ENCODE assay signal across 8 mouse cellular contexts in genomic region chr10:115314287-115314581, GRCm38 (mm10). TPM values are rescaled to one million over a fixed set of nuclear protein-coding genes. Genes with fewer than 3 reads are reported as not detected.
DNase-seq lines count a peak whose midpoint lies in the region; ATAC-seq and TF ChIP-seq lines count a peak whose summit lies in the region.

No protein-coding gene starts in this region.

- H3K4me1 ChIP-seq in embryonic facial prominence, embryonic 11.5 days (ENCODE audit: control insufficient read depth, insufficient read depth, low read length): no peaks in the 10 kb centered on the region; the same call in 1 of the 2 replicates
- peaks cover 15% of the 10 kb centered on the region for H3K4me1 ChIP-seq in olfactory bulb, adult 2 months (ENCODE audit: control insufficient read depth, insufficient read depth, low read length)

- intact Hi-C loops in left cerebral cortex, adult 2 months (cut with DNase I): loop anchor here (2.0 kb wide), 1 partner anchor 71 kb away; the partner anchor contains the start of genes Thap2 and Zfc3h1

- no peak for TF ChIP-seq POLR2A in olfactory bulb, adult 2 months (IDR thresholded peaks at IDR 0.05; ENCODE audit: insufficient read depth, low read depth, low read length)

- H3K27ac ChIP-seq in left cerebral cortex, adult 2 months: peak overlapping the region; percentile 99
- no peak overlapping the region for H3K27ac ChIP-seq in embryonic facial prominence, embryonic 11.5 days (replicated peaks; ENCODE audit: low read depth, low read length)
- H3K27ac ChIP-seq in olfactory bulb, adult 2 months (ENCODE audit: insufficient read depth, low read depth, low read length): no peak overlapping the region

- no peak for TF ChIP-seq CTCF in left cerebral cortex, adult 2 months (IDR thresholded peaks at IDR 0.05)
- TF ChIP-seq CTCF in olfactory bulb, adult 2 months (IDR thresholded peaks at IDR 0.05; ENCODE audit: insufficient read depth, low read depth, low read length): no peak

- H3K36me3 ChIP-seq in embryonic facial prominence, embryonic 11.5 days (replicated peaks; ENCODE audit: control insufficient read depth, insufficient read depth, low read depth, low read length): no peaks in the 10 kb centered on the region

- peak overlapping the region; percentile 15; the same call in 1 of the 2 replicates for H3K9ac ChIP-seq in embryonic facial prominence, embryonic 11.5 days (replicated peaks; ENCODE audit: low read length)

- H3K27me3 ChIP-seq in embryonic facial prominence, embryonic 11.5 days (ENCODE audit: control insufficient read depth, insufficient read depth, low read length): no peaks in the 10 kb centered on the region

- WGBS in embryonic facial prominence, embryonic 11.5 days: 36% methylated on average over 6 of the region's 6 CpGs
- WGBS in large intestine, adult 2 months: under 1% methylated on average over 6 of the region's 6 CpGs
- WGBS in olfactory bulb, adult 2 months: 3% methylated on average over 6 of the region's 6 CpGs

- no peak for ATAC-seq in embryonic facial prominence, embryonic 11.5 days (replicated peaks; ENCODE audit: insufficient number of reproducible peaks, low FRiP score, low TSS enrichment, low read depth)

- H3K4me3 ChIP-seq in left cerebral cortex, adult 2 months: peak overlapping the region; percentile 75
- peak overlapping the region; percentile 85 for H3K4me3 ChIP-seq in embryonic facial prominence, embryonic 11.5 days (ENCODE audit: low read depth, low read length)
- H3K4me3 ChIP-seq in olfactory bulb, adult 2 months (ENCODE audit: insufficient read depth, low read depth, low read length): peak overlapping the region; percentile 98

- peak overlapping the region; percentile 86 for H3K4me2 ChIP-seq in embryonic facial prominence, embryonic 11.5 days (ENCODE audit: low read depth, low read length)

- no peaks in the 10 kb centered on the region for H3K9me3 ChIP-seq in embryonic facial prominence, embryonic 11.5 days (replicated peaks; ENCODE audit: control insufficient read depth, low read length)

- DNase-seq in left cerebral cortex, adult 2 months (ENCODE audit: extremely low spot score in 1 of 2, low spot score in 2 of 2): no peak
- DNase-seq in left cerebral cortex, adult 8-10 months (ENCODE audit: low spot score in 2 of 2): no peak
- DNase-seq in embryonic facial prominence, embryonic 11.5 days (ENCODE audit: low spot score): no peak
- peak; percentile 51 for DNase-seq in large intestine, adult 2 months (ENCODE audit: low read depth, low spot score)
- no peak for DNase-seq in right cerebral cortex, postnatal 4 days
- no peak for DNase-seq in layer of hippocampus, adult 8-10 months (ENCODE audit: low spot score in 2 of 2)
- DNase-seq in thymus, postnatal 14 days: no peak

RNA-seq across cellular contexts. Expression of gene Rab21, which starts 1.2 kb away (rescaled TPM):
- 10 to 100 TPM; 53.1 to 57.6 TPM for total RNA-seq in left cerebral cortex, adult 2 months (2021)
- 10 to 100 TPM; 51.5 to 59.0 (median 55.1) TPM for total RNA-seq in left cerebral cortex, adult 8-10 months (2022)
- 6.7 and 15.0 TPM in 2 replicates for polyA plus RNA-seq in embryonic facial prominence, embryonic 11.5 days (2014; fragmentation: Nextera tagmentation; extraction: Ambion mirVana)
- 12.0 and 15.7 TPM in 2 replicates for polyA plus RNA-seq in large intestine, adult 2 months (2012; rRNA removed)
- 184 and 283 TPM in 2 replicates for polyA plus RNA-seq in olfactory bulb, adult 2 months (2012; ENCODE audit: insufficient read depth, insufficient read length, low replicate concordance, missing spikeins)
- total RNA-seq in layer of hippocampus, adult 8-10 months (2022): 10 to 100 TPM; 55.2 to 58.6 (median 57.9) TPM

RNA-seq across cellular contexts. Expression of gene Tmem19, which starts 48.1 kb away (rescaled TPM):
- total RNA-seq in left cerebral cortex, adult 2 months (2021): 10 to 100 TPM; 38.3 to 40.2 TPM
- total RNA-seq in left cerebral cortex, adult 8-10 months (2022): 10 to 100 TPM; 29.0 to 57.1 (median 37.9) TPM
- 25.3 and 36.4 TPM in 2 replicates for polyA plus RNA-seq in embryonic facial prominence, embryonic 11.5 days (2014; fragmentation: Nextera tagmentation; extraction: Ambion mirVana)
- 28.4 and 30.1 TPM in 2 replicates for polyA plus RNA-seq in large intestine, adult 2 months (2012; rRNA removed)
- not detected in 2 replicates for polyA plus RNA-seq in olfactory bulb, adult 2 months (2012; ENCODE audit: insufficient read depth, insufficient read length, low replicate concordance, missing spikeins)
- total RNA-seq in layer of hippocampus, adult 8-10 months (2022): 10 to 100 TPM; 35.6 to 46.8 (median 41.7) TPM
